Mouse (Mus musculus): ENCODE results near the gene Fbll1.

Fbll1 gene

GRCm38 (mm10) chr11:35783038-35783437, 15.6 kb downstream of the Fbll1 start:
- no peak for DNase-seq (ENCODE audit: low spot score)

GRCm38 (mm10) chr11:35782444-35782843, 16.2 kb downstream of the Fbll1 start:
- DNase-seq (ENCODE audit: low spot score) = no peak

DNA sequence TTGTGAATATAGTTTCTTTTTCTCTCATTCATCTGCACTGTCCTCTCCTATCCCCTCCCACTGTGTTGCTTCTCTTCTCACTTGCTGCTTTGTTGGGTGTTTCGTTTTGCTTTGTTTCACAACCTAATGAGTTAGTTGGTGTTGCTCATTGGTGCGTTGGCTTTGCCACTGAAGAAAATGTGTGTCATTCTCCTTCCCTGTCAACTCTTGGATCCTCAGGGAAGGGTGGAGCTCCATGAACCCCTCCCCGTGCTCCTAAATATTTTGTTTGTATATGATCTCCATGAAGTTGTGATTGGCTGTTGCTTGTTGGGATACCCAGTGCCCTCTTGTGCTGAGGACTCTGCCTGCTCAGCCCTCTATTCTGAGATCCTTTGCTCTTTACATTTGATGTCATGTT, 18.3 kb downstream of the Fbll1 start:
- no peak for DNase-seq (ENCODE audit: low spot score)

DNA sequence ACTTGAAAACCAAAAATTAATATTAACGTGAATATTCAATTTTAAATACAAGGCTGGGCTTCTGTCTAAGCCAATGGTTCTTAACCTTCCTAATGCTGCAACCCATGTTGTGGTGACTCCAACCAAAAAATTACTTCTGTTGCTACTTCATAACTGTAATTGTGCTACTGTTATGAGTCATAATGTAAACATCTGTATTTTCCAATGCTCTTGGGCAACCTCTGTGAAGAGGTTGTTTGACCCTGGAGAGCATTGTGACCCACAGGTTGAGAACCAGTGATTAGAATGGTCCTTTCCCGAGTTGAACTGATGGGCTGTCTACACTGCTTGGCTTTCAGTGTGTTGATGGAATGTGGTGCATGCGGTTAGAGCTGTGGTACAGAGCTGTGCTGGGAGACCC, 22.2 kb downstream of the Fbll1 start:
- no peak for DNase-seq (ENCODE audit: low spot score)

GRCm38 (mm10) chr11:35775606-35776005, 23.1 kb downstream of the Fbll1 start:
- DNase-seq (ENCODE audit: low spot score) = no peak

DNA sequence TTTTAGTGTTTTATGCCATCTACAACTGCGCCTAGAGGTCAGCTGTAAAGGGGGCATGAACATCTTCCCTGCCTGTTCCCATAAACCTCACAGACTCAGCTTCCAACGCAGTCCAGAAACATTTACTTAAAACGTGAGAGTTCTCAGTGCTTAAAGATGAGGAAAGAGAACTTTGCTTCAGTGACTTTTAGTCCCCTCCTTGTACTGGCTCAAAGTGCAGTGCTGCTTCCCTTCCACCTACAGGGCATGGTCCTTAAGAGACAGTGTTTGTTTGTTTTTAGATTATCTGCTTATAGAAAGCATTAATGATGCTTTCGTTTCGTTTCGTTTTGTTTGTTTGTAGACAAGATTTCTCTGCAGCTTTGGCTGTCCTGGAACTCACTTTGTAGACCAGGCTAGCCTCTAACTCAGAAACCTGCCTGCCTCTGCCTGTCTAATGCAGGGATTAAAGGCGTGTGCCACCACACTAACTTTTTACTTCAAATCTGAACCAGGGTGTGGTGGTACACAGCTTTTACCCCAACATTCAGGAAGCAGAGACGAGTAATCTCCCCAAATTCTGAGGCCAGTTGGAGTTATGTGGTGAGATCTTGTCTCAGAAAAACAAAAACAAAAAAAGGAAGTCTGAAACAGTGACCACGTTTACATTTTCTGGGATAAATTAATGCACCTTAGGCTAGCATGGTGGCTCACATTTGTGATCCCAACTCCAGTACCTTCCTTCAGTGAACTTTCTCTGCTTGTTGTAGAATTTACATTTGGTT, 27.8 kb downstream of the Fbll1 start:
- DNase-seq (ENCODE audit: low spot score) = no peak

GRCm38 (mm10) chr11:35769746-35770437, 28.8 kb downstream of the Fbll1 start:
- DNase-seq (ENCODE audit: low spot score) = no peak

GRCm38 (mm10) chr11:35769188-35769745, 29.4 kb downstream of the Fbll1 start, which contains the start of gene Pank3:
Gene Pank3 (plus strand): TSS chr11:35769484.
- DNase-seq (ENCODE audit: low spot score) = peak; percentile 86

GRCm38 (mm10) chr11:35766845-35767244, 31.8 kb downstream of the Fbll1 start:
- no peak for DNase-seq (ENCODE audit: low spot score)

DNA sequence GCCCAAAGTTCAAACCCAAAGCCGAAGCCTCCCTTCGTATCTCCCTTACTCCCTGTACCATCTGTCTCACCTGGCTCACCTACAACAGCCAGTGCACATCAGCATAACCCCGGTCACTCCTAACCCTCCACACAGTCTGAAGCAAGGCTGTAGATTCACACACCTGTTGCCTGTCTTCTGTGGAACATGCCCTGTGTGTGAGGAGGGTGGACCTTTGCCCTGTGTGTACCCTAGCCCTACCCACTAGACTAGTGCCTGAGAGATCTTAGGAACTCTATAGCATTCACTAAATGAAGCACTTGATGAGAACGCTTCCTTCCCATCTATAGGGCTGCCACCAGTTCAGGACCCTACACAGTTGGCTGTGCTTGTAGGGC, 38.1 kb downstream of the Fbll1 start:
- no peak for DNase-seq (ENCODE audit: low spot score)

DNA sequence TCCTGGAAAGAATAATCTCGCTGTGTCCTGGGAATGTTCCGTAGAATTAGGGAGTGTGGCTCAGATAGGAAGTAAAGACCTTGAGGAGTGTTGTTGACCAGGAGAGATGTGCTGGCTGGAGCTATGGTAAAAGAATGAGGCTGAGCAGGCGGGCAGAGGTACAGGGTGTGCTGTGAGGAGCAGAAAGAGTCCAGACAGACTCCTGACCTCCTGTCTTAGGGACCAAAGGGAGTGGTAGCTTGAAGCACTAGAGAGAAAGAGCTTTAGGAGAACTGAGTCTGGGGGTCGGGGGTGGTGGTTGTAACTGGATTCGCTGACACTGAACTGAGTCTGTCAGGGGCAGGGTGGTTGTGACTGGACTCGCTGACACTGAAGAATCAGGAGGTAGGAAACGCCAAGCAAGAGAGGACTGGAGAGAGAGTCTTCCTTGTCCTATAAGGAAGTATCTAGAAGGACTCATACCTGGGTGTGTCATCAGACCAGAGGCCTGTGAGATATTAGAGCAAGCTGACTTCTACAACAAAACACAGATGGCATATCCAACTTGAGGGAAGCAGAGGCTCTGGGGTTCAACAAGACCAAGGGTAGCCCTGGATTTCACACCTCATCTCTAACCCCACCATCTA, 38.6 kb downstream of the Fbll1 start:
- DNase-seq (ENCODE audit: low spot score) = no peak

- DNase-seq (ENCODE audit: low spot score) = no peak
Measured at GRCm38 (mm10) chr11:35756411-35757303, 42.0 kb downstream of the Fbll1 start.

DNA sequence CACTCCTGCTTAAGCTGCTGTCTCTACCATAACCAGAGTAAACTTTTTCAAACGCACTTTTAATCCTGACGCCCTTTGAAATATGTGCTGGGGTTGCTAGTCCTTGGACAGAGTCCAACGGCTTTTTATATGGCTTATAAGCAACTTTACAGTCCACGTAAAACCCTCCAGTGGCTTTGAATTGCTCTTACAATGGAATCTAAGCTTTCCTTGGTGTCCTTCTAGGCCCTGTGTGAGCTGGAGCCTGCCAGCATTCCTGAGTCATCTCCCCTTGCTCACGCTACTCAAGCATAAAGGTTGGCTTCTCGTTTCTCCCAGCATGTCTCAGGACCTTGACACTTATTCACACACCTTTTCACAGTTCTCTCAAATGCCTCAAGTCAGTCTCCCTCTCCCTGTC, 43.1 kb downstream of the Fbll1 start:
- no peak for DNase-seq (ENCODE audit: low spot score)

DNA sequence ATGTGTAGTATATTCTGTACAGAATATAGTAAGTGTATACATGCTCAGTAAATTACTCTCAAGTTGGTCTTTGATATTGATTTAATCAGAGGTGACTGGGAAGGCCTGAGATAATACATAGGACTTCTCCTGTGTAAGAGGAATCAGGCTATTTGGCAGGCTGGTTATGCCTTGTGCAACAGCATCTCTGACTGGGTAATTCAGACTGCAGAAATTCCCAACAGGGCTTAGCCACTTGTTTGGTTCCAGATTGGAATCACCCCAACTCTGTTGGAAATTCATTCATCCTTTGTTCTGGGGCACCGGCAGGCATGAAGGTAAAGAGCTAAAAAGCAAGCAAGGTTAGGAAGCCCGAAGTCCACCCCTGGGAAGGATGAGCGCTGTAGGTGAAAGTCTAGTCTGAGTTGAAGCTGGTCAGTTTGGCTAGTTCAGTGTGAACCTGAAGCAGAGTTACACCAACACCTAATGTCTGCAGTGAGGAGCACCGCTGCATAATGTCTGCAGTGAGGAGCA, 43.7 kb downstream of the Fbll1 start:
- no peak for DNase-seq (ENCODE audit: low spot score)

GRCm38 (mm10) chr11:35750578-35750977, 48.1 kb downstream of the Fbll1 start:
- no peak for DNase-seq (ENCODE audit: low spot score)

Measured in spleen, adult 12 weeks (tissue).